Mouse (Mus musculus) liver, adult 2 months (tissue): ENCODE data around the gene Olfr1338.

Source experiments
- CTCF ChIP-seq: fragments of 200-500 bp; IDR thresholded peaks from 2 replicates; pipeline ENCODE4 v1.5.1; 2011; ENCODE audit warnings: low read depth, low read length, control low read depth
- POLR2A ChIP-seq: fragments of 200-500 bp; IDR thresholded peaks from 2 replicates; pipeline ENCODE4 v1.6.1; 2011; ENCODE audit warnings: low read length, control low read depth; ENCODE audit not compliant: insufficient read depth; ENCODE audit errors: extremely low read depth

DNA sequence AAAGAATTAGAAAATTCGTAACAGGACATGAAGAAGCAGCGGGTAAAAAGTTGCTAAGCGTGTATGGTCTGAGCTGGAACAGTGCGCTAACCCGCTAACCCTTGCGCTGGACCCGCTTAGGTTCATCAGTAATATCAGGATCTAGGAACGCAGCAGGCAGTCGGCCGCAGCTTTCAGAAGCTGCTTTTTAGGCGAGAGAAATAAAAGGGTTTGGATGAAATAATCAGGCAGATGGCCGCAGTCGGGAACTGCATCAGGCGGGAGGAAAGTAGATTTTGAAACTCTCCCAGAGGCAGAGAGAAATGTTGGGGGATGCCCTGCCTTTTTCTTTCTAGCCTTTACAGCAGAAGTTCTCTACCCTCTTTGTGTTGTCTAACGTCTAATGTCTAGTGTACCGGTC, 16.7 kb downstream of the Olfr1338 start:
- TF ChIP-seq POLR2A (no peak), CTCF (no peak)
